Mouse (Mus musculus) MN1 (cell line): ENCODE data around the gene Olfr1510.
"Not testable (repeated sequence)": the region's sequence is repeated elsewhere in the genome, so short reads cannot be mapped to it uniquely, and the experiment has no call there.

Experiments
- DNase-seq: peaks from one replicate; pipeline ENCODE4 v3.0.0-alpha.2; 2016; ENCODE audit warnings: low spot score

Gene Olfr1510

DNA sequence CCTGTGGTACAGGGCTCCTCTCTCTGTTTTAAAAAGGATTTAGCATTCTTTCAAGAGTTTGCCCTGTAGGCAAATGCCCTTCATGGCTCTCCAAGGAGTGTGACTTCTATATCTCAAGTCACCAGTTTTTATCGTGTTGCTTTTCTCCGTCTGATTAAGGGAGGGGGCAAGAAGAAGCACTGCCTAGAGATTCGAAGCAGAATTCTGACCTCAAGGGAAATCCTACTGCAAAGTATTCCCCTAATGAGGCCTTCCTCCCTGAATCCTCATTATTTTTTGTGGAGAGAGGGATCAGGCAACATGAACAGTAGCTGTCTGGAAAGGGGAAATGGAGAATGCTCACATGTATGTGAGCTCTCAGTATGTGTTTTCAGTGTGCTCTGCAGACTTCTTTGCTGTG lies at the start of gene Olfr1510:
Gene Olfr1510, minus strand, starts transcription at position 101 of the 400 bp plus-strand sequence.
- DNase-seq = no peak

DNA sequence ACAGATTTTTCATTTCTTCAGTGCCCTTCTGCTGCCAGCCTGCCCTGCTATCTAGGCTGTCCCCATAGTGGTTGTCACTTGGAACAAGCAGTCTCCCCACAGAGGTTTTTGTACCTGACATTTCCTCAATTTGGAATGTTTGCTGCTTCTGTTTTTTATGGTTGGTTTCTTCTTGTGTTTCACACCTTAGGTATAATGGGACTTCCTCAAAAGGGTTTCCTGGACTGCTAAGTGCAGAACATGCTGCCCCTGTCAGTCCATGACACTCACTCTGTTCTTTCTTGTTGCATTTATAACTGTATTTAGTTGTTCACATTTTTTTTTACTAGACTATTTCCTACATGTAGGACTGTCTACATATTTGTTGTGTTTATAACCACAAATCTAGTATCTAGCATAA lies 47.8 kb upstream of the Olfr1510 start:
- no peak for DNase-seq

DNA sequence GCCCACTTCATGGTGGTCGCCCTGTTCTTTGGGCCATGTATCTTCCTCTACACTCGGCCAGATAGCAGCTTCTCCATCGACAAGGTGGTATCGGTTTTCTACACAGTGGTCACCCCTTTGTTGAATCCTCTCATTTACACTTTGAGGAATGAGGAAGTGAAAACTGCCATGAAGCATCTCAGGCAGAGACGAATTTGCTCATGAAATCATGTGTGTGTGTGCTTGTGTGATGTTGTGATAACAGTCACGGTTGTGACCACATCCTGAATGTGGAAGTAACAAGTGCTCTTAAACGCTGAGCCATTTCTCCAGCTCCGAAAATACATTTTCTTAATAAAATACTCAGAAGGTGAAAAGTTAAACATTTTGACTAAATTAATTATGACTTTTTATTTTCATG lies 37.0 kb upstream of the Olfr1510 start:
- DNase-seq = no peak

DNA sequence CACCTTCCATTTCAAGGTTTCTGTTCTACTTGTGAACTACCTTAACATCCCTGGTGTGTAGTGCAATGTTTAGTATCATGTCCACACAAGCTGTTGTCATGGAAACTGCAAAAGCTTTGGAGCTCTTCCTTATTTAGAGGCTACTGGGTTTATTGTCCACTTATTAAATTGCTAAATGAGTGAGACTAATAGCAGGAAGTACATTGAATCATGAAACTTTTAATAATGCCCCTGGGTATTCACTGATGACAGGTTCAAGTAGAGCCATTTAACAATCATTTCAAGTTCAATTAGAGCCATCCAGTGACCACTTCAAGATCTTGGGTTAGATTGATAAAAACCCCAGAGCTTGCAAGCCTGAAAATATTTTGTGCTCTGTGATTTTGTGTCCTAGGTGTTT lies 28.5 kb upstream of the Olfr1510 start, which contains the start of gene Olfr1509:
Gene Olfr1509, plus strand, starts transcription at position 301 of the 400 bp plus-strand sequence.
- DNase-seq = no peak

DNA sequence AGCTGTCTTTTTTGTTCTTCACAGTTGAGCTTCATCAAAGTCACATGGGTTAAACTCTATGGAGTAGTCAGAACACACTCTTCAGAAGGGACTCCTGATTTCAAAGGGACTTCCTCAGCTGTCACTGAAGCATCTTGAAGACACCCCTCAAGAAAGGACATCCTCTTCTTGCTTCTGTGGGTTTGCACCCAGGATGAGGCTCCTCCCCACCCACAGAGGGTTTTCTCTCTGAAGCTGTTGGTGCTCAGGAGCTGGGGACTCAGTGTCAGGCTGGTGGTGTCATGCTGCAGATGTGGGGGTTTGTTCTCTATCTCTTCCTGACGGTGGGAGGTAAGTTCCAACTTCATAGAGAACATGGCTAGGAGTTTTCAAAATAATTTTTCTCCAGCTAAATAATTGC lies 13.5 kb upstream of the Olfr1510 start:
- DNase-seq = no peak

DNA sequence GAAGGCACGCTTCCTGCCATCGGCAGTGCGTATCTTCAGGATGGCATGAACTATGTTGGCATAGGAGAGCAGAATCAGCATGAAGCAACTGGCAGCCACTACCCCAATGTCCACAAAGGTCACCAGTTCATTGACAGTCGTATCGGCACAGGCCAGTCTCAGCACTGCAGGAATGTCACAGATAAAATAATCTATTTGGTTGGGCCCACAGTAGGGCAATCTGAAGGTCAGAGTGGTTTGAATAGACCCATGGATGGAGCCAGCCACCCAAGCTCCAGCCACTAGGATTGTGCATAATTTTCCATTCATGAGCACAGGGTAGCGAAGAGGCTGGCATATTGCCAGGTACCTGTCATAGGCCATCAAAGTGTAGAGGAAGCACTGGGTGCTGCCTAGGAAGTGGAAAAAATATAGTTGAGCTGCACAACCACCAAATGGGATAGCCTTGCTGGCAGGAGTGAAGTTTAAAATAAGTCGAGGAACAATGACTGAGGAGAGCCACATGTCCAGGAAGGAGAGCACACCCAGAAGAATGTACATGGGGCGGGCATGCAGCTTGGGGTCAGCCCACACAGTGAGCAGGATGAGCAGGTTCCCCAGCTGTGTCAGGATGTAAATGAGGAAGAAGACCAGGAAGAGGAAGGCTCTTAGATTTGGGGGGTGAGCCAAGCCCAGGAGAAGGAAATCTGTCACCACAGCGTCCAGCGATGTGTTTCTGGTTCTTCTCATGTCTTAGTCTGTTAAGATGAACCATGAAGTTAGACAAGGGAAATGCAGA lies 3.8 kb downstream of the Olfr1510 start:
- DNase-seq = not testable (repeated sequence)

DNA sequence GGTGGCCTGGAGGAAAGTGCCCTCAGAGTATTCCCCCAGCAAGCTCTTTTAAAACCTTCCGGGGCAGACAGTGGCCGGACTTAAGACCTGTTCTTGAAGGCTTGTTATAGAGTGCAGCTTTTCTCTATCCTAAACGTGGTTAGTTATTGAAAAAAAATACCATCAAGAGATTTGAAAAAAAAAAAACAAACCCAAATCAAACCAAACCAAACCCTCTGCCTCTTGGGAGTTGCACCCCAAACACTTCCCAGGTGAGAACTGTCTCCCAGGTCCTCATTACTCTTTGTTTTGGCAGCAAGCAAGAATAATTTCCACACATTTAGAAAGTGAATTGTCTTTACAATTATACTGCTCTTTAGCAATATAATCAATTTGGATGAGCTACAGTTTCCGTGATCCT lies 16.9 kb downstream of the Olfr1510 start, which contains the start of gene Olfr1511:
Gene Olfr1511, minus strand, starts transcription at position 101 of the 400 bp plus-strand sequence.
- no peak for DNase-seq

DNA sequence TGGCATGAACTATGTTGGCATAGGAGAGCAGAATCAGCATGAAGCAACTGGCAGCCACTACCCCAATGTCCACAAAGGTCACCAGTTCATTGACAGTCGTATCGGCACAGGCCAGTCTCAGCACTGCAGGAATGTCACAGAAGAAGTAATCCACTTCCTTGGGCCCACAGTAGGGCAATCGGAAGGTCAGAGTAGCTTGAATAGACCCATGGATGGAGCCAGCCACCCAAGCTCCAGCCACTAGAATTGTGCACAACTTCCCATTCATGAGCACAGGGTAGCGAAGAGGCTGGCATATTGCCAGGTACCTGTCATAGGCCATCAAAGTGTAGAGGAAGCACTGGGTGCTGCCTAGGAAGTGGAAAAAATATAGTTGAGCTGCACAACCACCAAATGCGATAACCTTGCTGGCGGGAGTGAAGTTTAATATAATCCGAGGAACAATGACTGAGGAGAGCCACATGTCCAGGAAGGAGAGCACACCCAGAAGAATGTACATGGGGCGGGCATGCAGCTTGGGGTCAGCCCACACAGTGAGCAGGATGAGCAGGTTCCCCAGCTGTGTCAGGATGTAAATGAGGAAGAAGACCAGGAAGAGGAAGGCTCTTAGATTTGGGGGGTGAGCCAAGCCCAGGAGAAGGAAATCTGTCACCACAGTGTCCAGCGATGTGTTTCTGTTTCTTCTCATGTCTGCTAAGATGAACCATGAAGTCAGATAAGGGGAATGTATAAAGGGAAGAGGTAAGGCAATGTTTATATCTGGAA lies 23.9 kb downstream of the Olfr1510 start:
- not testable (repeated sequence) for DNase-seq

DNA sequence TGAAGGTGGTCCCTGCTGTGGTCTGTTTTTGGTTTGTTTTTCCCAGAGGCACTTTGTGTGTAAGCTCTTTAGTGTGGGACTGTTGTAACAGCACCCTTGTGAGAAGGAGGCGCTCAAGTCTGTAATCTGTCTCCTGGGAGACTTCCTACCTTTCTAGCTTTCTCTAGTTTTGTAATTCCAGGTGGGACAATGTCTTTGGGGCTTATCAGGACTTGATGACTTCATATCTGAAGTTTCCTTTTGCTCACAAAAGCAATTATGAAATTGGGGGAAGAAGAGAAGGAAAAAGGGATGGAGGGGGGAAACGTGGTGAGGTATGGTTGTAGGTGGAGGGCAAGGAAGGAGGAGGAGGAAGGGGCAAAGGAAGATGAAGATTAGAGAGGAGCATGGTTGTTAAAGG lies 35.1 kb downstream of the Olfr1510 start, which contains the start of gene Olfr1512:
Gene Olfr1512, minus strand, starts transcription at position 101 of the 400 bp plus-strand sequence.
- DNase-seq = no peak

DNA sequence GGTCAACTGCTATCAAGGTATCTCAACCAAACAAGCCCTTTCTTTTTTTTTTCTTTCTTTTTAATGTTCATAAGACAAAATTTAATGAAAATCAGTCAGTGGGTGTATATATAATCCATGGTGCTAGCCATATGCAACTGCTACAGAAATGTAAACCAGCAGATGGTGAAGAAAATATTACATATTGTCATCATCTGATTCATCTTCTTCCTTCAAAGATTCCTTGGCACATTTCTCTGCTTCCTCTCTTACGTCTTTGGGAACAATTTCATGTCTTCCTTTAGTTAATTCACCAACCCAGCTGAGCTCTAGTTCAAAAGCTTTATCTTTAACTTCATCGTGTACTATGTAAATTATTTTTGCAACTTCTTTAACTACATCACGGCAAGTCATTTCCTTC lies 45.4 kb downstream of the Olfr1510 start:
- no peak for DNase-seq
